Mouse (Mus musculus) intestine, embryonic 14.5 days (tissue): Measurements from ENCODE around the gene Anpep. TPM values are rescaled to one million over a fixed set of nuclear protein-coding genes. Genes with fewer than 3 reads are reported as not detected.

ENCODE experiments used
- ATAC-seq: fragments of 200-750 bp; cut with Nextera tagmentation; replicated peaks from 2 replicates; pipeline ENCODE4 v1.8.0; 2017; ENCODE audit warnings: low read depth, moderate number of reproducible peaks, moderate TSS enrichment, moderate library complexity; ENCODE audit not compliant: low FRiP score, low TSS enrichment
- DNase-seq: peaks from one replicate; pipeline ENCODE4 v3.0.0-alpha.2; 2018; ENCODE audit warnings: low spot score
- H3K27ac ChIP-seq: fragments of 300-500 bp; sonication (generic); 2 replicates; pipeline ENCODE4 v1.5.1; 2014; ENCODE audit warnings: low read depth, mild to moderate bottlenecking, control low read depth
- H3K27me3 ChIP-seq: fragments of 300-500 bp; sonication (generic); replicated peaks from 2 replicates; pipeline ENCODE4 v1.6.1; 2014; ENCODE audit warnings: low read length, control low read depth; ENCODE audit not compliant: control insufficient read depth, insufficient read depth
- H3K36me3 ChIP-seq: fragments of 300-500 bp; sonication (generic); 2 replicates; pipeline ENCODE4 v1.6.1; 2014; ENCODE audit warnings: low read length, control low read depth; ENCODE audit not compliant: control insufficient read depth, insufficient read depth
- H3K4me1 ChIP-seq: fragments of 300-500 bp; sonication (generic); replicated peaks from 2 replicates; pipeline ENCODE4 v1.6.1; 2014; ENCODE audit warnings: low read length, control low read depth, mixed read lengths; ENCODE audit not compliant: control insufficient read depth, insufficient read depth
- H3K4me2 ChIP-seq: fragments of 300-500 bp; sonication (generic); 2 replicates; pipeline ENCODE4 v1.6.1; 2014; ENCODE audit warnings: low read length
- H3K4me3 ChIP-seq: fragments of 300-500 bp; sonication (generic); 2 replicates; pipeline ENCODE4 v1.5.1; 2014; ENCODE audit warnings: low read depth, low read length, control low read depth, mixed read lengths
- H3K9ac ChIP-seq: fragments of 300-500 bp; sonication (generic); 2 replicates; pipeline ENCODE4 v1.6.1; 2014; ENCODE audit warnings: mild to moderate bottlenecking, low read length
- H3K9me3 ChIP-seq: fragments of 300-500 bp; sonication (generic); 2 replicates; pipeline ENCODE4 v1.6.1; 2016; ENCODE audit warnings: low read length, control low read depth; ENCODE audit not compliant: control insufficient read depth
- WGBS: fragments of 180-500 bp; shearing (Covaris S2); extraction: QIAGEN DNeasy Blood & Tissue Kit; methylation state at CpG from one replicate; pipeline ENCODE4 v1.1.7; 2014; 5-methylcytosine and 5-hydroxymethylcytosine counted together
- polyA plus RNA-seq: library from polyadenylated mRNA; unstranded; fragments of >200 nt; fragmentation: Nextera tagmentation; extraction: Ambion mirVana; gene quantifications from 2 replicates; pipeline ENCODE4 v1.2.1, GENCODE M21; 2014

The Anpep gene
- polyA plus RNA-seq, 1 experiment from 2014 or later, result 94.9 TPM

- Histone ChIP-seq H3K9ac (no peak overlapping the region), H3K36me3 (no peaks in the 10 kb centered on the region), H3K4me1 (no peaks in the 10 kb centered on the region), H3K4me2 (no peak overlapping the region), H3K27ac (no peak overlapping the region), H3K4me3 (no peak overlapping the region), H3K9me3 (no peaks in the 10 kb centered on the region), H3K27me3 (peaks cover 24% of the 10 kb centered on the region)
- no peak for DNase-seq
- ATAC-seq, result no peak
- 76% methylated on average over 1 of the region's 1 CpGs for WGBS
Observed at GRCm38 (mm10) chr7:79813409-79813808, 47.5 kb downstream of the Anpep start.

DNA sequence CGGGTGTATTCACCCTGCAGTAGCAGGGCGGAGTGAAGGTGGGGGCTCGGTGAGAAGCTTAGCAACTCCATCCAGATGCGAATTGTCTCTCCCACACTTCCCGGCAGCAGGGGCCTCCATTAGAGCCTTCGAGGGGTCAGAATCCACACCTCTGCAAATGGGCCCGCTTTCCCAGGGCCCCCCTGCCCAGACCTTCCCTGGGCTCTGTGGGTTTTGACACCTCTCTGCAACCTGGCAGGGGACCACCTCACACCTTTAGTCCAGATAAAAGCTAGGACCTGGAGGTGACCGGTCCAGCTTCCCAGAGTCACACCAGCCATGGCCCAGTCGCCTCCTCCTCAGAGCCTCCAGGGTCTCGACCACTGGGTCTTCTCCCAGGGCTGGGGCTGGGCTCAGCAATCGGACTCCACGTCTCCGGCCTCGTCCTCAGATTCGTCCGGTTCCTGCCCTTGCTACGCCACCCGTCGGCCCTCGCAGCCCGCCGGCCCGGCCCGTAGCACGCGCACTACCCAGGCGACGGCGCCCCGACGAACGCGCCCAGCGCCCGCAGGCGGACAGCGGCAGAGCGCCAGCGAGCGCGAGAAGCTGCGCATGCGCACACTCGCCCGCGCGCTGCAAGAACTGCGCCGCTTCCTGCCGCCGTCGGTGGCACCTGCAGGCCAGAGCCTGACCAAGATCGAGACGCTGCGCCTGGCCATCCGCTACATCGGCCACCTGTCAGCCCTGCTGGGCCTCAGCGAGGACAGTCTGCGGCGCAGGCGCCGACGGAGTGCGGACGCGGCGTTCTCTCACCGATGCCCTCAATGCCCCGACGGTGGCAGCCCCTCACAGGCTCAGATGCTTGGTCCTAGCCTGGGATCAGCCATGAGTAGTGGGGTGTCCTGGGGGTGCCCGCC lies 50.0 kb downstream of the Anpep start, which contains the start of gene Mesp2:
TSS of gene Mesp2 (plus strand) at position 117 of the 896 bp plus-strand sequence.
- H3K9me3 ChIP-seq, result no peaks in the 10 kb centered on the region
- no peak within 1 kb of the TSS for H3K9ac ChIP-seq
- DNase-seq (peak; percentile 74), ATAC-seq (peak; percentile 51)
- no peak within 1 kb of the TSS for H3K27ac ChIP-seq
- no peaks in the 10 kb centered on the region for H3K36me3 ChIP-seq
- H3K27me3 ChIP-seq, result peaks cover 20% of the 10 kb centered on the region
- H3K4me3 ChIP-seq, result peak within 1 kb of the TSS; percentile 27; the same call in 1 of the 2 replicates
- H3K4me1 ChIP-seq, result no peaks in the 10 kb centered on the region
- H3K4me2 ChIP-seq, result peak within 1 kb of the TSS; percentile 55
- 11% methylated on average over 71 of the region's 71 CpGs for WGBS

DNA sequence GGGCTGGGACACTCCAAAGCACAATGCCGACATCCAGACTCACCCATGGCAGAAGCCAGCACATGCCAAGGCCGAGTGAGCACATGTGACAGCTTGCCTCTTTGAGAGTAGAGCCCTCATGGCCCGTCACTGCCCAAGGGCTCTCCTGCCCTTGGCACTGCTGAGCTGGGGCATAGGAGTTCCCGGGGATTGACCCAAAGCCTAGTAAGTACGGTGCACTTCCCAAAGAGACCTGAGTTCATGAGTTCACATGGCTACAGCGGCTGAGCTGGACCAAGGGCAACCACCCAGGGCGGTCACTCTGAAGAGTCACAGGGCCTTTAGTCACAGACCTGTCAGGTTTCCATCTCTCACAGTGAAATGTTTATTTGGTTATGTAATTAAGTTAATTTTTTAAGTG lies 52.3 kb downstream of the Anpep start:
- 82% methylated on average over 7 of the region's 7 CpGs for WGBS
- no peak overlapping the region for H3K9ac ChIP-seq
- H3K36me3 ChIP-seq, result no peaks in the 10 kb centered on the region
- H3K27ac ChIP-seq, result no peak overlapping the region
- ATAC-seq (no peak), DNase-seq (no peak)
- H3K4me1 ChIP-seq, result no peaks in the 10 kb centered on the region
- H3K4me2 ChIP-seq, result no peak overlapping the region
- peaks cover 20% of the 10 kb centered on the region for H3K27me3 ChIP-seq
- no peaks in the 10 kb centered on the region for H3K9me3 ChIP-seq
- no peak overlapping the region for H3K4me3 ChIP-seq

GRCm38 (mm10) chr7:79803887-79804286 lies 57.0 kb downstream of the Anpep start:
- 59% methylated on average over 2 of the region's 2 CpGs for WGBS

DNA sequence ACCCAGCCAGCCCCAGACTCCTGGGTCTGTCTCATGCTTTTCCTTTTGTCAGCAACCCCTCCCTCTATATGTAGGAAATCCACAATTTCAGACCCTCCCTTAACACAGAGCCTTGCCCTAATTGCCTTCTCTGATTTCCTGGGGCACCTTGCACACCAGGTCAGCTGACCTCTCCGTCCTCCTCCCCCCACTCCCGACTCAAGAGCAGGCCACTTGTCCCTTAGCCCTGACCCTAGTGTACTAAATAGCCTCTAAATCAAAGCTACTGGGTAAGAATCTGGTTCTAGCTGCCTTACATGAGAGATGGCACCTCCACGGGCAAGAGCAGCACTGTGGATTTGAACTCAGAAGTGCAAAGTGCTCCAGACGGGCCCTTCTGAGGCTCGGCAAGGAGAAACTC lies 58.8 kb downstream of the Anpep start:
- Histone ChIP-seq H3K4me3 (no peak overlapping the region), H3K4me1 (no peaks in the 10 kb centered on the region), H3K9me3 (no peaks in the 10 kb centered on the region), H3K36me3 (no peaks in the 10 kb centered on the region), H3K4me2 (no peak overlapping the region), H3K27me3 (no peaks in the 10 kb centered on the region), H3K27ac (no peak overlapping the region), H3K9ac (no peak overlapping the region)
- 64% methylated on average over 5 of the region's 5 CpGs for WGBS
- DNase-seq (no peak), ATAC-seq (no peak)

More at GRCm38 (mm10) chr7:79803887-79804286, 57.0 kb downstream of the Anpep start:
- H3K4me3 ChIP-seq, result no peak overlapping the region
- H3K9ac ChIP-seq, result no peak overlapping the region
- no peak overlapping the region for H3K27ac ChIP-seq
- H3K9me3 ChIP-seq, result no peaks in the 10 kb centered on the region
- no peaks in the 10 kb centered on the region for H3K36me3 ChIP-seq
- ATAC-seq (no peak), DNase-seq (no peak)
- no peak overlapping the region for H3K4me2 ChIP-seq
- H3K4me1 ChIP-seq, result no peaks in the 10 kb centered on the region
- no peaks in the 10 kb centered on the region for H3K27me3 ChIP-seq

DNA sequence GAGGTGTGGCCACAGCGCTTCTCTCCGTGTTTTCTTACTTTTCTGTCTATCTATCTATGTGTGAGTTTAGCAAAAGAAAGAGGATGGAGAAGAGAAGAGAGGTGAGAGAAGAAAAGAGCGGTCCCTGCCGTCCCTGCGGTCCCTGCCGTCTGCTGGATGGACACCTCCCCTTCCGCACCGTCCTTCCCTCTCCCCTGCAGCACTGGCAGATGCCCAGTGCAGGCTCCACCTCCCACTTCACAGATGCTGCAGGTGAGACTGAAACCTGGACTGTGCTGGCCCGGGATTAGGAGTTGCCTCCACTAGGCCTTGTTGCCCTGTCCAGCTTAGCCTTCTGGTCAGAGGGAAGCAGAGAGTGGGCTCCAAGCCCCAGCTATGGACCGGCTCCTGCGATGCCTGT lies 59.5 kb downstream of the Anpep start:
- H3K27ac ChIP-seq, result no peak overlapping the region
- H3K4me1 ChIP-seq, result no peaks in the 10 kb centered on the region
- ATAC-seq (no peak), DNase-seq (no peak)
- no peak overlapping the region for H3K4me3 ChIP-seq
- no peaks in the 10 kb centered on the region for H3K9me3 ChIP-seq
- WGBS, result 72% methylated on average over 11 of the region's 11 CpGs
- no peak overlapping the region for H3K9ac ChIP-seq
- H3K4me2 ChIP-seq, result no peak overlapping the region
- no peaks in the 10 kb centered on the region for H3K36me3 ChIP-seq
- no peaks in the 10 kb centered on the region for H3K27me3 ChIP-seq

DNA sequence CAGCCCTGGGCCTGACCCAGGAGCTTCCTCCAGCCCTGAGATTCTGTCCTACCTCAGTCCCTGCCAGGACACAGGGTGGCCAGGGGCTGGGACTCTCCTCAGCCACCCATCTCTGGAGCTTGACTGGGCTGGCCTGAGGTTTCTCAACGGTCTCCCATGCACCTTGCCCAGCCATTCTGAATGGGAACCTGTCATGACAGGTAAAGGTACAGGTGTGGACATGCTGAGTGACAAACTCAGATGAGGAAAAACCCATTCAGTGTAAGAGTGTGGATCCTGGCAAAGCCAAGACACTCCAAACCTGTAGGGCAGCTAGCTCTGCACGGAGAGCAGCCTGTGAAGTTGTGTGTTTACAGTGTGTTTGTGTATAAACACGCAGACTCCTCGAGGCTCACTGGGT lies 60.5 kb downstream of the Anpep start:
- no peaks in the 10 kb centered on the region for H3K9me3 ChIP-seq
- no peak for ATAC-seq
- no peak overlapping the region for H3K4me2 ChIP-seq
- no peak for DNase-seq
- no peak overlapping the region for H3K4me3 ChIP-seq
- H3K9ac ChIP-seq, result no peak overlapping the region
- H3K36me3 ChIP-seq, result no peaks in the 10 kb centered on the region
- H3K27ac ChIP-seq, result no peak overlapping the region
- H3K4me1 ChIP-seq, result no peaks in the 10 kb centered on the region
- 78% methylated on average over 4 of the region's 4 CpGs for WGBS
- H3K27me3 ChIP-seq, result 0 out of 2 replicates have a peak, but pooled peaks cover 2% of the 10 kb centered on the region

DNA sequence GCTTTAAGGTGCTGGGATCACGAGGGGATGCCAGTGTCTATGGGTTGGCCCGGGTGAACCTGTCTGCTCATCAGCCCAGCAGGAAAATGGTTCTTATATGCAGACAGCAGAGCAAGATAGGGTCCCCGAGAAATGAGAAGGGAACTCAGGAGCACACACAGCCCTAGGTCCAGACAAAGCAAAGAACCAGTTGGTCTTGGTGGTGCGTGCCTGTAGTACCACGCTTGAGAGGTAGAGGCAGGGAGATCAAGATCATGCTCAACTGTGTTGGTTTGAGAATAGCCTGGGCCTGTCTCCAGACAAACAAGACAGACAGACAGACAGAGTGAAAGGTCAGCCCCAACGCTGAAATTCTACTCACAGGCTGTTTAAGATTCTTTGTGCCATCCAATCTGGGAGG lies 61.4 kb downstream of the Anpep start:
- Histone ChIP-seq H3K27ac (no peak overlapping the region), H3K9ac (no peak overlapping the region), H3K4me1 (no peaks in the 10 kb centered on the region), H3K36me3 (no peaks in the 10 kb centered on the region), H3K27me3 (peaks cover 10% of the 10 kb centered on the region), H3K4me2 (no peak overlapping the region), H3K4me3 (no peak overlapping the region), H3K9me3 (no peaks in the 10 kb centered on the region)
- no peak for DNase-seq
- no peak for ATAC-seq
- WGBS, result 70% methylated on average over 6 of the region's 6 CpGs

- DNase-seq (peak; percentile 96), ATAC-seq (no peak)
- Histone ChIP-seq H3K9me3 (no peaks in the 10 kb centered on the region), H3K4me3 (no peak overlapping the region), H3K36me3 (no peaks in the 10 kb centered on the region), H3K27ac (no peak overlapping the region), H3K4me1 (no peaks in the 10 kb centered on the region), H3K27me3 (peaks cover 15% of the 10 kb centered on the region), H3K4me2 (no peak overlapping the region), H3K9ac (no peak overlapping the region)
- WGBS, result 3% methylated on average over 8 of the region's 8 CpGs
Observed at GRCm38 (mm10) chr7:79799048-79799447, 61.8 kb downstream of the Anpep start.
